Mouse (Mus musculus) lung, adult 2 months (tissue): ENCODE results near the gene Irak2. TPM values are rescaled to one million over a fixed set of nuclear protein-coding genes. Genes with fewer than 3 reads are reported as not detected.
"Not testable (repeated sequence)": the region's sequence is repeated elsewhere in the genome, so short reads cannot be mapped to it uniquely, and the experiment has no call there.

ENCODE experiments used
- DNase-seq: peaks from one replicate; pipeline ENCODE4 v3.0.0; 2022
- H3K4me1 ChIP-seq: fragments of 200-500 bp; 2 replicates; pipeline ENCODE4 v1.6.1; 2011; ENCODE audit warnings: low read length; ENCODE audit not compliant: control insufficient read depth, insufficient read depth
- H3K4me3 ChIP-seq: fragments of 200-500 bp; replicated peaks from 2 replicates; pipeline ENCODE3; 2011; ENCODE audit warnings: low read depth, mild to moderate bottlenecking, control low read depth, low read length; ENCODE audit errors: extremely low read depth
- CTCF ChIP-seq: fragments of 200-500 bp; IDR thresholded peaks from 2 replicates; pipeline ENCODE4 v1.5.1; 2011; ENCODE audit warnings: mild to moderate bottlenecking, low read length, control low read depth; ENCODE audit not compliant: insufficient read depth
- POLR2A ChIP-seq: fragments of 200-500 bp; IDR thresholded peaks from 2 replicates; pipeline ENCODE4 v1.6.1; 2011; ENCODE audit warnings: low read depth, mild to moderate bottlenecking, control low read depth, low read length, borderline replicate concordance; ENCODE audit errors: extremely low read depth
- WGBS: fragments of 180-500 bp; shearing (Covaris S2); methylation state at CpG from one replicate; pipeline ENCODE4 v1.1.7; 2018; 5-methylcytosine and 5-hydroxymethylcytosine counted together
- polyA plus RNA-seq: library from polyadenylated mRNA; depleted of rRNA; stranded (reverse); fragments of >200 nt; gene quantifications from 2 replicates; pipeline ENCODE4 v1.2.3, GENCODE M21; 2012

Gene Irak2
- polyA plus RNA-seq, 1 experiment: 48.8 TPM

GRCm38 (mm10) chr6:113712718-113713117 lies 74.5 kb downstream of the Irak2 start:
- no peak for DNase-seq
- no peaks in the 10 kb centered on the region for H3K4me1 ChIP-seq
- 89% methylated on average over 3 of the region's 3 CpGs for WGBS
- TF ChIP-seq CTCF (no peak), POLR2A (no peak)
- no peak overlapping the region for H3K4me3 ChIP-seq

- WGBS: 81% methylated on average over 5 of the region's 5 CpGs
- H3K4me3 ChIP-seq, DNase-seq, H3K4me1 ChIP-seq: not testable (repeated sequence)
Observed at GRCm38 (mm10) chr6:113713389-113713788, 75.1 kb downstream of the Irak2 start.

GRCm38 (mm10) chr6:113714276-113714675 lies 76.0 kb downstream of the Irak2 start:
- Histone ChIP-seq H3K4me1 (no peaks in the 10 kb centered on the region; the same call in 1 of the 2 replicates), H3K4me3 (no peak overlapping the region)
- DNase-seq: no peak
- no peak for TF ChIP-seq POLR2A
- TF ChIP-seq CTCF: no peak
- WGBS: 81% methylated on average over 2 of the region's 2 CpGs

- DNase-seq: no peak
- Histone ChIP-seq H3K4me1 (no peaks in the 10 kb centered on the region; the same call in 1 of the 2 replicates), H3K4me3 (no peak overlapping the region)
- WGBS: 63% methylated on average over 1 of the region's 1 CpGs
- no peak for TF ChIP-seq POLR2A
- TF ChIP-seq CTCF: no peak
Observed at GRCm38 (mm10) chr6:113714797-113715196, 76.5 kb downstream of the Irak2 start.

- Histone ChIP-seq H3K4me3 (no peak overlapping the region), H3K4me1 (no peaks in the 10 kb centered on the region; the same call in 1 of the 2 replicates)
- TF ChIP-seq CTCF (no peak), POLR2A (no peak)
- WGBS: 61% methylated on average over 3 of the region's 3 CpGs
- no peak for DNase-seq
Observed at GRCm38 (mm10) chr6:113717541-113717940, 79.3 kb downstream of the Irak2 start.

- 63% methylated on average over 3 of the region's 3 CpGs for WGBS
- TF ChIP-seq CTCF: no peak
- no peak for TF ChIP-seq POLR2A
- H3K4me3 ChIP-seq: no peak within 1 kb of the TSS
- no peak for DNase-seq
- H3K4me1 ChIP-seq: no peaks in the 10 kb centered on the region; the same call in 1 of the 2 replicates
Observed at GRCm38 (mm10) chr6:113719878-113720277, 81.6 kb downstream of the Irak2 start, which contains the start of gene Ghrl. Gene Ghrl (minus strand): TSS chr6:113719880.

GRCm38 (mm10) chr6:113721061-113721460 lies 82.8 kb downstream of the Irak2 start:
- TF ChIP-seq CTCF (no peak), POLR2A (no peak)
- WGBS: 68% methylated on average over 4 of the region's 4 CpGs
- Histone ChIP-seq H3K4me1 (no peaks in the 10 kb centered on the region; the same call in 1 of the 2 replicates), H3K4me3 (no peak overlapping the region)
- no peak for DNase-seq

GRCm38 (mm10) chr6:113728181-113728580 lies 89.9 kb downstream of the Irak2 start:
- Histone ChIP-seq H3K4me3 (no peak overlapping the region), H3K4me1 (no peaks in the 10 kb centered on the region)
- no peak for DNase-seq
- WGBS: 88% methylated on average over 7 of the region's 7 CpGs
- TF ChIP-seq CTCF (no peak), POLR2A (no peak)

GRCm38 (mm10) chr6:113731296-113731695 lies 93.0 kb downstream of the Irak2 start:
- no peak for DNase-seq
- no peaks in the 10 kb centered on the region for H3K4me1 ChIP-seq
- no peak for TF ChIP-seq CTCF
- no peak for TF ChIP-seq POLR2A
- no peak overlapping the region for H3K4me3 ChIP-seq
- WGBS: 92% methylated on average over 3 of the region's 3 CpGs

GRCm38 (mm10) chr6:113737318-113738046 lies 99.2 kb downstream of the Irak2 start:
- H3K4me3 ChIP-seq: no peak overlapping the region
- H3K4me1 ChIP-seq: peaks cover 3% of the 10 kb centered on the region; the same call in 1 of the 2 replicates
- 89% methylated on average over 9 of the region's 9 CpGs for WGBS
- TF ChIP-seq POLR2A (no peak), CTCF (no peak)
- no peak for DNase-seq
